Mouse (Mus musculus): ENCODE data around the gene Raver1.
A peak's percentile ranks its signal among the peaks of the same experiment; 100 is the strongest.
"Not testable (repeated sequence)": the region's sequence is repeated elsewhere in the genome, so short reads cannot be mapped to it uniquely, and the experiment has no call there.

Raver1 gene

GRCm38 (mm10) chr9:21104814-21105213 is 13.0 kb upstream of the Raver1 start:
- no peak for DNase-seq

GRCm38 (mm10) chr9:21102076-21102475 is 10.3 kb upstream of the Raver1 start:
- no peak for DNase-seq

GRCm38 (mm10) chr9:21100447-21101161 is 8.8 kb upstream of the Raver1 start:
- no peak for DNase-seq

GRCm38 (mm10) chr9:21097793-21098192 is 6.0 kb upstream of the Raver1 start:
- no peak for DNase-seq

GRCm38 (mm10) chr9:21095958-21096357 is 4.2 kb upstream of the Raver1 start:
- DNase-seq = no peak

GRCm38 (mm10) chr9:21093423-21093822 is 1.6 kb upstream of the Raver1 start:
- DNase-seq = no peak

GRCm38 (mm10) chr9:21090972-21091706 is 669 bp downstream of the Raver1 start:
- no peak for DNase-seq

GRCm38 (mm10) chr9:21090537-21090936 is 1.3 kb downstream of the Raver1 start:
- DNase-seq = no peak

- no peak for DNase-seq
Measured at GRCm38 (mm10) chr9:21083324-21083723, 8.5 kb downstream of the Raver1 start.

- DNase-seq = peak in 1 of 2 experiments; percentile 20
Measured at GRCm38 (mm10) chr9:21081127-21081526, 10.7 kb downstream of the Raver1 start.

- DNase-seq = no peak
Measured at GRCm38 (mm10) chr9:21075625-21076024, 16.2 kb downstream of the Raver1 start.

GRCm38 (mm10) chr9:21074173-21074572 is 17.6 kb downstream of the Raver1 start:
- DNase-seq = no peak

- peak; percentile 88 to 89 for DNase-seq
Measured at GRCm38 (mm10) chr9:21073044-21073840, 18.6 kb downstream of the Raver1 start, which contains the start of the genes Gm49373 and Fdx1l. TSS of gene Gm49373 (minus strand) at chr9:21073096. TSS of gene Fdx1l (minus strand) at chr9:21073614.

- DNase-seq = no peak
Measured at GRCm38 (mm10) chr9:21072641-21073040, 19.2 kb downstream of the Raver1 start.

GRCm38 (mm10) chr9:21067006-21067684 is 24.7 kb downstream of the Raver1 start, which contains the start of gene Zglp1:
TSS of gene Zglp1 (minus strand) at chr9:21067093.
- no peak for DNase-seq

GRCm38 (mm10) chr9:21062928-21063327 is 28.9 kb downstream of the Raver1 start:
- DNase-seq = no peak

- no peak for DNase-seq
Measured at GRCm38 (mm10) chr9:21051578-21051977, 40.2 kb downstream of the Raver1 start.

GRCm38 (mm10) chr9:21045235-21045634 is 46.6 kb downstream of the Raver1 start:
- DNase-seq = no peak

GRCm38 (mm10) chr9:21044785-21045184 is 47.0 kb downstream of the Raver1 start:
- DNase-seq = not testable (repeated sequence)

- DNase-seq = no peak
Measured at GRCm38 (mm10) chr9:21043563-21043962, 48.2 kb downstream of the Raver1 start.

- no peak for DNase-seq
Measured at GRCm38 (mm10) chr9:21041308-21041707, 50.5 kb downstream of the Raver1 start.

- no peak for DNase-seq
Measured at GRCm38 (mm10) chr9:21039779-21040178, 52.0 kb downstream of the Raver1 start.

Data from cerebellum, postnatal 36 days (tissue).